Mouse (Mus musculus) spleen, postnatal 36 days (tissue): ENCODE measurements around the gene Plet1.

ENCODE experiments used
- DNase-seq, 2 experiments: peaks; one replicate each; pipeline ENCODE4 v3.0.0; 2022; ENCODE audit warnings: low spot score in 2 of 2, mixed read lengths in 1 of 2

Plet1 gene

GRCm38 (mm10) chr9:50495405-50496150 is 1.3 kb downstream of the Plet1 start:
- DNase-seq = no peak

GRCm38 (mm10) chr9:50496151-50496505 is 1.8 kb downstream of the Plet1 start:
- no peak for DNase-seq

GRCm38 (mm10) chr9:50496546-50496945 is 2.2 kb downstream of the Plet1 start:
- no peak for DNase-seq

GRCm38 (mm10) chr9:50497076-50497475 is 2.8 kb downstream of the Plet1 start:
- no peak for DNase-seq

- DNase-seq = no peak
Observed at GRCm38 (mm10) chr9:50497536-50497935, 3.2 kb downstream of the Plet1 start.

GRCm38 (mm10) chr9:50498815-50499214 is 4.5 kb downstream of the Plet1 start:
- DNase-seq = no peak

- DNase-seq = no peak
Observed at GRCm38 (mm10) chr9:50499781-50500180, 5.5 kb downstream of the Plet1 start.

GRCm38 (mm10) chr9:50500467-50500973 is 6.2 kb downstream of the Plet1 start:
- DNase-seq = no peak

GRCm38 (mm10) chr9:50500974-50501501 is 6.7 kb downstream of the Plet1 start:
- DNase-seq = peak in 1 of 2 experiments; percentile 19

GRCm38 (mm10) chr9:50502949-50503348 is 8.6 kb downstream of the Plet1 start:
- no peak for DNase-seq

GRCm38 (mm10) chr9:50505405-50505804 is 11.1 kb downstream of the Plet1 start:
- no peak for DNase-seq

GRCm38 (mm10) chr9:50507570-50507969 is 13.2 kb downstream of the Plet1 start:
- DNase-seq = no peak

GRCm38 (mm10) chr9:50515462-50515861 is 21.1 kb downstream of the Plet1 start:
- no peak for DNase-seq

GRCm38 (mm10) chr9:50518781-50519180 is 24.5 kb downstream of the Plet1 start:
- no peak for DNase-seq

- no peak for DNase-seq
Observed at GRCm38 (mm10) chr9:50520748-50521147, 26.4 kb downstream of the Plet1 start.

- DNase-seq = no peak
Observed at GRCm38 (mm10) chr9:50521562-50521961, 27.2 kb downstream of the Plet1 start.

- DNase-seq = no peak
Observed at GRCm38 (mm10) chr9:50522574-50522973, 28.2 kb downstream of the Plet1 start.

GRCm38 (mm10) chr9:50524936-50525335 is 30.6 kb downstream of the Plet1 start:
- DNase-seq = no peak

GRCm38 (mm10) chr9:50525585-50525984 is 31.3 kb downstream of the Plet1 start:
- no peak for DNase-seq

GRCm38 (mm10) chr9:50527860-50528259 is 33.5 kb downstream of the Plet1 start:
- no peak for DNase-seq

- peak; percentile 97 for DNase-seq
Observed at GRCm38 (mm10) chr9:50528293-50528892, 34.1 kb downstream of the Plet1 start, which contains the start of gene Pts. Pts (minus strand) TSS chr9:50528724.

GRCm38 (mm10) chr9:50530890-50531289 is 36.6 kb downstream of the Plet1 start:
- no peak for DNase-seq

- peak; percentile 74 to 79 for DNase-seq
Observed at GRCm38 (mm10) chr9:50533328-50533727, 39.0 kb downstream of the Plet1 start.
